Mouse (Mus musculus) CH12.LX (cell line): ENCODE measurements around the gene Txndc11.

Experiments
- CTCF ChIP-seq, 2 experiments: IDR thresholded peaks in 1 of 2; conservative IDR thresholded peaks in 1 of 2; 2 replicates each; pipeline ENCODE4 v1.5.1; 2011 to 2012; ENCODE audit warnings: low read depth in 2 of 2, low read length in 2 of 2, improper control_type of control experiment in 1 of 2, inconsistent platforms in 1 of 2, mild to moderate bottlenecking in 1 of 2, moderate library complexity in 1 of 2
- ELF1 ChIP-seq: IDR thresholded peaks from 2 replicates; pipeline ENCODE4 v1.6.1; 2014; ENCODE audit warnings: low read depth, mild to moderate bottlenecking, inconsistent platforms, low read length, improper control_type of control experiment
- POLR2A ChIP-seq: IDR thresholded peaks from 2 replicates; pipeline ENCODE4 v1.6.1; 2011; ENCODE audit warnings: low read depth, mild to moderate bottlenecking, improper control_type of control experiment, low read length
- TBP ChIP-seq: conservative IDR thresholded peaks from 2 replicates; pipeline ENCODE4 v1.6.1; 2011; ENCODE audit warnings: low read depth, low read length, improper control_type of control experiment

GRCm38 (mm10) chr16:11090836-11091570, 43.4 kb downstream of the Txndc11 start:
- no peak for TF ChIP-seq CTCF (conservative IDR thresholded peaks at IDR 0.05 in 1 of 2, IDR thresholded peaks at IDR 0.05 in 1 of 2; ENCODE audit: low read depth in 2 of 2, low read length in 2 of 2)
- no peak for TF ChIP-seq POLR2A
- TF ChIP-seq TBP: no peak
- TF ChIP-seq ELF1: 0 out of 2 replicates have a peak, but pooled peaks have one; percentile 14
